Mouse (Mus musculus) G1E (cell line): Measurements from ENCODE around the gene Adamtsl2. TPM values are rescaled to one million over a fixed set of nuclear protein-coding genes. Genes with fewer than 3 reads are reported as not detected.

ENCODE experiments used
- ATAC-seq: 2 replicates; pipeline ENCODE4 v1.8.0; 2016; ENCODE audit warnings: mild to moderate bottlenecking; ENCODE audit not compliant: insufficient number of reproducible peaks, poor library complexity, low FRiP score, severe bottlenecking; ENCODE audit errors: extremely low read depth
- DNase-seq: peaks from one replicate; pipeline ENCODE4 v3.0.0; 2012; ENCODE audit warnings: low spot score
- H3K27me3 ChIP-seq: 2 replicates; pipeline ENCODE4 v1.6.1; 2012; ENCODE audit warnings: mild to moderate bottlenecking, low read length, inconsistent platforms; ENCODE audit not compliant: insufficient read depth
- H3K36me3 ChIP-seq: replicated peaks from 2 replicates; pipeline ENCODE3; 2012; ENCODE audit warnings: mild to moderate bottlenecking, inconsistent platforms
- H3K4me1 ChIP-seq: 2 replicates; pipeline ENCODE4 v1.6.1; 2012; ENCODE audit warnings: low read depth, low read length, inconsistent platforms, mixed read lengths; ENCODE audit not compliant: insufficient read depth
- H3K4me3 ChIP-seq: 2 replicates; pipeline ENCODE4 v1.5.1; 2012; ENCODE audit warnings: low read depth, mild to moderate bottlenecking, inconsistent platforms, low read length, moderate library complexity, mixed read lengths
- H3K9me3 ChIP-seq: replicated peaks from 2 replicates; pipeline ENCODE4 v1.6.1; 2012; ENCODE audit warnings: inconsistent platforms
- CTCF ChIP-seq: IDR thresholded peaks from 2 replicates; pipeline ENCODE4 v1.5.1; 2012; ENCODE audit warnings: low read depth, low read length, inconsistent platforms, mixed read lengths
- GATA1 ChIP-seq: IDR thresholded peaks from 2 replicates; pipeline ENCODE4 v1.6.1; 2012; ENCODE audit warnings: borderline replicate concordance, low read length, inconsistent platforms, mixed read lengths
- GATA2 ChIP-seq: IDR thresholded peaks from 2 replicates; pipeline ENCODE4 v1.6.1; 2012; ENCODE audit warnings: low read depth, low read length, inconsistent platforms, borderline replicate concordance
- POLR2AphosphoS5 ChIP-seq: IDR thresholded peaks from 2 replicates; pipeline ENCODE4 v1.6.1; 2012; ENCODE audit warnings: low read depth, low read length, inconsistent platforms; ENCODE audit not compliant: insufficient replicate concordance
- TAL1 ChIP-seq: conservative IDR thresholded peaks from 2 replicates; pipeline ENCODE4 v1.6.1; 2012; ENCODE audit warnings: low read depth, low read length, inconsistent platforms, mixed read lengths
- polyA plus RNA-seq: library from polyadenylated mRNA; stranded (reverse); fragments of >175 nt; gene quantifications from 2 replicates; pipeline ENCODE4 v1.2.3, GENCODE M21; 2012
- total RNA-seq, 2 experiments: library from RNA; stranded (forward) in 1 of 2; stranded (reverse) in 1 of 2; fragments of 200-1000 nt in 1 of 2; fragments of >200 nt in 1 of 2; fragmentation: Nextera tagmentation in 1 of 2; gene quantifications; 2 replicates each; pipeline ENCODE4 v1.2.3; 2014 to 2017

Adamtsl2 gene
- total and polyA plus RNA-seq, 3 experiments = 0.11 TPM; not detected in 2

- TF ChIP-seq GATA2 = no peak
- DNase-seq (no peak), ATAC-seq (no peak)
- Histone ChIP-seq H3K27me3 (peaks cover 2% of the 10 kb centered on the region; the same call in 1 of the 2 replicates), H3K4me3 (no peak overlapping the region), H3K36me3 (no peaks in the 10 kb centered on the region), H3K4me1 (no peaks in the 10 kb centered on the region), H3K9me3 (no peaks in the 10 kb centered on the region)
Measured at GRCm38 (mm10) chr2:27112585-27112984, 33.4 kb downstream of the Adamtsl2 start.

DNA sequence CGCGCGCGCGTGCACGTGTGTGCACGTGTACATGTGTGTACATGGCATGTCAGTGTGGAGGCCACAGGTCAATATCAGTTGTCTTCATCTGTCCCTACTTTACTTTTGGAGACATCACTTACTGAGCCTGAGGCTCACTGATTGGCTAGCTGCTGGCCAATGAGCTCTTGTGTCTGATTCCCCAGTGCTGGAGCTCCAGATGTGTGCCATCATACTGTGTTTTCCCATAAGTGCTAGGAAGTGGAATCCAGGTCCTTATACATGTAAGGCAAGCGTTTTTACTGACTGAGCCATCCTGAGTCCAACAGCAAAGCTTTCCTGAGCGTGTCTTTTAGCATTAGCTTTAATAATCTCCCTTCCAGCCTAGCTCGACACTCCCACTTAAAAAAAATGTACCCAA, 35.0 kb downstream of the Adamtsl2 start:
- DNase-seq = no peak
- Histone ChIP-seq H3K36me3 (no peaks in the 10 kb centered on the region), H3K4me1 (no peaks in the 10 kb centered on the region), H3K27me3 (no peaks in the 10 kb centered on the region), H3K4me3 (no peak overlapping the region), H3K9me3 (no peaks in the 10 kb centered on the region)
- no peak for ATAC-seq
- TF ChIP-seq GATA2 = no peak
- no peak for TF ChIP-seq GATA1
- TF ChIP-seq POLR2AphosphoS5 = no peak
- no peak for TF ChIP-seq CTCF
- no peak for TF ChIP-seq TAL1

- TF ChIP-seq TAL1 = no peak
- no peak for TF ChIP-seq GATA1
- TF ChIP-seq GATA2 = no peak
- no peak for TF ChIP-seq CTCF
- no peak for TF ChIP-seq POLR2AphosphoS5
- DNase-seq (no peak), ATAC-seq (no peak)
- no peak overlapping the region for H3K4me3 ChIP-seq
- H3K4me1 ChIP-seq = no peaks in the 10 kb centered on the region
- H3K27me3 ChIP-seq = no peaks in the 10 kb centered on the region; the same call in 1 of the 2 replicates
- H3K9me3 ChIP-seq = no peaks in the 10 kb centered on the region
- no peaks in the 10 kb centered on the region for H3K36me3 ChIP-seq
Measured at GRCm38 (mm10) chr2:27118452-27118851, 39.3 kb downstream of the Adamtsl2 start.

DNA sequence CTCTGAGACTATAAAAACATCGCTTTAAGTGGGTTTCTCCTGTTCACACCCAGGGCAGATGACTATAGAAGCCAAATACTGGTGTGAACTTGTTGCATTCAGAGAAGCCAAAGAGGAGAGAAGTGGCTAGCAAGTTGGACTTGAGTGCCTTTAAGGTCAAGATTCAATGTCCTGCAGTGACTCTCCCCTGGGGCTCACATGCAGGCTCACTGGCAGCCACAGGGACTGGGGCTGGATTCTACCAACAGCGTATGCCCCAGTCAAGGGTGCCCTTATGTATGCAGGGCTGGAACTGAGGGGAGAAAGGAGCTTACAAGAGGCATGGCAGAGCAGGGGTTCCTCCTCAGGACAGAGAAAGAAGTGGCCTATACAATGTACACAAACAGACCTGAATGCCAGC, 40.6 kb downstream of the Adamtsl2 start:
- Histone ChIP-seq H3K4me1 (no peaks in the 10 kb centered on the region), H3K36me3 (no peaks in the 10 kb centered on the region), H3K9me3 (no peaks in the 10 kb centered on the region), H3K27me3 (no peaks in the 10 kb centered on the region; the same call in 1 of the 2 replicates), H3K4me3 (no peak overlapping the region)
- TF ChIP-seq GATA2 (no peak), CTCF (no peak), GATA1 (no peak), TAL1 (no peak), POLR2AphosphoS5 (no peak)
- ATAC-seq = no peak
- no peak for DNase-seq

DNA sequence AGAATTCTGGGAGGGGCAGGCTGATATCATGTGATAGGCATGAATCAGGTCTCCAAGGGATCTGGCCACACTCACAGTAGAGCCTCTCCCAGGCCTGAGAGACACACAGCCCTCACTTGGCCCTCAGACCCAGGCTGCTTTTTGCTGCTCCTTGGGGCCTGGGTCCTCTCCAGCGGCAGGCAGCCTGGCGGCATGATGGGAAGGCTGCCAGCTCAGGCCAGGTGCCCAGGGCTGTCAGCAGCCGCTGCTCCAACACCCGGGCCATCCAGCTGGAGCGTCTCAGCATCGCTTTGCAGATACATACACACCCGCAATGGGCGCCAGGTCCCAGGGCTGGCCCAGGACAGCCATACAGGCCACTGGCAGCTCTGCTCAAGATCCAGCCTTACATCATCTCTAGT, 41.1 kb downstream of the Adamtsl2 start:
- no peak for DNase-seq
- Histone ChIP-seq H3K36me3 (no peaks in the 10 kb centered on the region), H3K9me3 (no peaks in the 10 kb centered on the region), H3K4me3 (no peak overlapping the region), H3K4me1 (no peaks in the 10 kb centered on the region), H3K27me3 (no peaks in the 10 kb centered on the region; the same call in 1 of the 2 replicates)
- no peak for TF ChIP-seq POLR2AphosphoS5
- no peak for ATAC-seq

- Histone ChIP-seq H3K9me3 (no peaks in the 10 kb centered on the region), H3K27me3 (no peaks in the 10 kb centered on the region; the same call in 1 of the 2 replicates), H3K4me3 (no peak overlapping the region), H3K36me3 (no peaks in the 10 kb centered on the region), H3K4me1 (0 out of 2 replicates have a peak, but pooled peaks cover 2% of the 10 kb centered on the region)
- no peak for DNase-seq
- TF ChIP-seq GATA1 (no peak), CTCF (no peak), POLR2AphosphoS5 (no peak), TAL1 (no peak), GATA2 (no peak)
- ATAC-seq = no peak
Measured at GRCm38 (mm10) chr2:27121626-27122355, 42.6 kb downstream of the Adamtsl2 start.

- H3K4me3 ChIP-seq = no peak overlapping the region
- TF ChIP-seq CTCF = no peak
- TF ChIP-seq GATA2 = no peak
- TF ChIP-seq TAL1 = no peak
- TF ChIP-seq POLR2AphosphoS5 = no peak
- TF ChIP-seq GATA1 = no peak
- no peaks in the 10 kb centered on the region; the same call in 1 of the 2 replicates for H3K27me3 ChIP-seq
- H3K36me3 ChIP-seq = no peaks in the 10 kb centered on the region
- 0 out of 2 replicates have a peak, but pooled peaks cover 2% of the 10 kb centered on the region for H3K4me1 ChIP-seq
- H3K9me3 ChIP-seq = no peaks in the 10 kb centered on the region
- ATAC-seq = no peak
- DNase-seq = no peak
Measured at GRCm38 (mm10) chr2:27122578-27122977, 43.4 kb downstream of the Adamtsl2 start.
